Mouse (Mus musculus) stomach, postnatal 0 days (tissue): ENCODE results near the gene Slc44a1. TPM values are rescaled to one million over a fixed set of nuclear protein-coding genes. Genes with fewer than 3 reads are reported as not detected.

Source experiments
- ATAC-seq: fragments of 200-750 bp; cut with Nextera tagmentation; 2 replicates; pipeline ENCODE4 v1.8.0; 2017; ENCODE audit not compliant: low FRiP score, low TSS enrichment
- DNase-seq: peaks from one replicate; pipeline ENCODE4 v3.0.0-alpha.2; 2016; ENCODE audit warnings: low spot score
- H3K27ac ChIP-seq: fragments of 300-500 bp; sonication (generic); replicated peaks from 2 replicates; pipeline ENCODE4 v1.5.1; 2014; ENCODE audit warnings: mild to moderate bottlenecking, control low read depth
- H3K27me3 ChIP-seq: fragments of 300-500 bp; sonication (generic); 2 replicates; pipeline ENCODE4 v1.6.1; 2014; ENCODE audit warnings: low read length; ENCODE audit not compliant: control insufficient read depth, insufficient read depth
- H3K36me3 ChIP-seq: fragments of 300-500 bp; sonication (generic); 2 replicates; pipeline ENCODE4 v1.6.1; 2014; ENCODE audit warnings: low read length, mixed read lengths; ENCODE audit not compliant: control insufficient read depth, insufficient read depth
- H3K4me1 ChIP-seq: fragments of 300-500 bp; sonication (generic); replicated peaks from 2 replicates; pipeline ENCODE4 v1.6.1; 2014; ENCODE audit warnings: antibody characterized with exemption; ENCODE audit not compliant: control insufficient read depth, insufficient read depth
- H3K4me2 ChIP-seq: fragments of 300-500 bp; sonication (generic); replicated peaks from 2 replicates; pipeline ENCODE4 v1.6.1; 2014; ENCODE audit warnings: low read depth, mild to moderate bottlenecking, control low read depth, moderate library complexity
- H3K4me3 ChIP-seq: fragments of 300-500 bp; sonication (generic); 2 replicates; pipeline ENCODE4 v1.5.1; 2014; ENCODE audit warnings: low read depth, low read length, control low read depth
- H3K9ac ChIP-seq: fragments of 300-500 bp; sonication (generic); 2 replicates; pipeline ENCODE4 v1.6.1; 2014; ENCODE audit warnings: mild to moderate bottlenecking, low read length, control low read depth, mixed read lengths
- H3K9me3 ChIP-seq: fragments of 300-500 bp; sonication (generic); 2 replicates; pipeline ENCODE4 v1.6.1; 2016; ENCODE audit warnings: low read length; ENCODE audit not compliant: control insufficient read depth
- CTCF ChIP-seq: IDR thresholded peaks from 2 replicates; pipeline ENCODE4 v1.5.1; 2016; ENCODE audit warnings: antibody characterized with exemption, low read depth, mild to moderate bottlenecking, moderate library complexity
- EP300 ChIP-seq: optimal IDR thresholded peaks from 2 replicates; pipeline ENCODE3; 2016; ENCODE audit warnings: antibody characterized with exemption
- WGBS: fragments of 180-500 bp; shearing (Covaris S2); extraction: QIAGEN DNeasy Blood & Tissue Kit; methylation state at CpG from one replicate; pipeline ENCODE4 v1.1.7; 2014; 5-methylcytosine and 5-hydroxymethylcytosine counted together
- polyA plus RNA-seq: library from polyadenylated mRNA; unstranded; fragments of >200 nt; fragmentation: Nextera tagmentation; extraction: Ambion mirVana; gene quantifications from 2 replicates; pipeline ENCODE4 v1.2.1, GENCODE M21; 2015

Slc44a1 gene
- polyA plus RNA-seq, 1 experiment from 2014 or later = 31.9 TPM

DNA sequence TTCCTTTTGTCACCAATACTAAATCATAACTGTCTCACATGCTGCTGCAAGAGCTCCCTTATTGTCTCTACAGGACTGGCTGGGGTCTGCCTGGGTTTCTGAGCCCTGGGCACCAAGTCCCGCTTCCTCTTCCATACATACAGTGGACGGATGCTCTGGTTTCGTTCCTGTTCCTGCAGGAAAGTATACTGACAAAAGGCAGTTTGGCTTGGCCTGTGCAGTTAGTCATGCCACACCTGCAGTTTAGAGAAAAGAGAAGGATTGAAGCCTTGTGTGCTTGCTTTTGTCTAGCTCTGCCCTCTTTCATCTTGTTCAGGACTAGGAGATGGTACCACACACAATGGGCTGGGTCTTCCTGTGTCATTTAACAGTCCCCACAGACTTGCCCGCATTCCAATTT is 149.3 kb downstream of the Slc44a1 start:
- no peak for DNase-seq
- H3K4me1 ChIP-seq = no peaks in the 10 kb centered on the region
- no peaks in the 10 kb centered on the region for H3K9me3 ChIP-seq
- H3K27me3 ChIP-seq = no peaks in the 10 kb centered on the region
- no peak overlapping the region for H3K4me3 ChIP-seq
- H3K9ac ChIP-seq = no peak overlapping the region
- no peaks in the 10 kb centered on the region for H3K36me3 ChIP-seq
- WGBS = 73% methylated on average over 4 of the region's 4 CpGs
- H3K4me2 ChIP-seq = no peak overlapping the region
- ATAC-seq = no peak
- no peak overlapping the region for H3K27ac ChIP-seq
- no peak for TF ChIP-seq CTCF
- TF ChIP-seq EP300 = no peak

- ATAC-seq = no peak
These were observed 149.9 kb downstream of the Slc44a1 start for GRCm38 (mm10) chr4:53590163-53590562.

DNA sequence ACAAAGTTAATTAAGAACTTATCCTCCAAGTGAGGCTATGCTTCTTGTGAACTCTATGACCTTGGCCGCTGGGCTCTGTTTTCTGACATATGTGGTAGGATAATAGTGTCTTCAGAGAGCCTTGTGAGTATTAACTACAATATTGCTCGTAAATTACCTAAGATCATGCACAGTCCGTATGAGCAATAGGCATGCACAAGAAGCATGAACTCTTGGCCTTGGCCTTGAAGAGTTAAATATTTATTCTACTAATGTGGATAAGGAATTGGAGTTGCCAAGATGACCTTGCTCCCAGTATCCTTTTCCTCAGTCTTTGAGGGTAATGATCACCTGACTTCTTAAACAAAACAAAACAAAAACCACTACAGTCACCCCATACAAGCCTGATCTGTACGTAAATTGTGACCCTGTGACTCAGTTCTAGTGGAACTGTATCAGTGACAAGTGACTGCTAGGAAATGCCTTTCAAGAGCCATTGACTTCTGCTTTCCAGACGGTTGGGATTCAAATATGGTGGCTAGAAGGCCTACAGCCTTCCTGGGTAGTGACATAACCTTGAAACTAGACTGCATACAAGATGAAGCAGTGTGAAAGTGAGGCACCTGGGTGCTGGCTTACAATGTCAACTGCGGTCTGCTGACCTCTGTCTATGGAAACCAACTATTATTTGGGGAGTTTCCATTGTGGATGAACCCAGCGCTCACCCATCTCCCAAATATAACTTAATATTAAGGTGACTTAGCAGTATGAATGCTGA is 150.7 kb downstream of the Slc44a1 start:
- no peak overlapping the region for H3K4me3 ChIP-seq
- TF ChIP-seq EP300 = no peak
- no peak for TF ChIP-seq CTCF
- H3K36me3 ChIP-seq = no peaks in the 10 kb centered on the region
- no peak overlapping the region for H3K9ac ChIP-seq
- 74% methylated on average over 7 of the region's 7 CpGs for WGBS
- no peaks in the 10 kb centered on the region for H3K9me3 ChIP-seq
- H3K27ac ChIP-seq = no peak overlapping the region
- H3K4me1 ChIP-seq = no peaks in the 10 kb centered on the region
- H3K27me3 ChIP-seq = no peaks in the 10 kb centered on the region
- DNase-seq = no peak
- H3K4me2 ChIP-seq = no peak overlapping the region
- peak; percentile 53 for ATAC-seq

More at GRCm38 (mm10) chr4:53590163-53590562, 149.9 kb downstream of the Slc44a1 start:
- no peak overlapping the region for H3K9ac ChIP-seq
- H3K4me1 ChIP-seq = no peaks in the 10 kb centered on the region
- no peak overlapping the region for H3K4me2 ChIP-seq
- no peaks in the 10 kb centered on the region for H3K9me3 ChIP-seq
- no peaks in the 10 kb centered on the region for H3K36me3 ChIP-seq
- DNase-seq = peak; percentile 22
- no peak for TF ChIP-seq EP300
- TF ChIP-seq CTCF = no peak
- H3K4me3 ChIP-seq = no peak overlapping the region
- no peaks in the 10 kb centered on the region for H3K27me3 ChIP-seq
- no peak overlapping the region for H3K27ac ChIP-seq
- WGBS = 46% methylated on average over 4 of the region's 4 CpGs

DNA sequence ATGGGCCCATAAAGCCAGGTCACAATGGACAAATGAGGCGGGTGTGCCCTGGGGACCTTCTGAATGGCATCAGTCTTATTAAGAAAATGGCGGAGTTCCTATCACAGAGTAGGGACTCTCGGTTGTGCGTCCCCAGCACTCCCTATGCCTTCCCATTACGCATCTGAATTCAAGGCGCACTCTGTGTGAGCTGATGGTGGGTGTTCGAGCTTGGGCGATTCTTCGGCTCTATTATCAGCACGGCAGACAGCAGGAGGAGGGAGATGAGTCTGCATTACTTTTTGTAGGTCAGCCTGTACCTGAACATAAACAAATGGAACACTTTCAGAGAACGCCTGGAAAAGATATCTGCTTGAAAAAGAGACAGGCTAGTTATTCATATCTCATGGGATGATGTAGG is 151.3 kb downstream of the Slc44a1 start:
- Histone ChIP-seq H3K9ac (no peak overlapping the region), H3K9me3 (no peaks in the 10 kb centered on the region), H3K4me3 (no peak overlapping the region), H3K36me3 (no peaks in the 10 kb centered on the region), H3K27me3 (no peaks in the 10 kb centered on the region), H3K4me1 (no peaks in the 10 kb centered on the region), H3K27ac (no peak overlapping the region), H3K4me2 (no peak overlapping the region)
- 90% methylated on average over 11 of the region's 11 CpGs for WGBS
- DNase-seq (no peak), ATAC-seq (no peak)
- TF ChIP-seq CTCF = no peak
- no peak for TF ChIP-seq EP300

DNA sequence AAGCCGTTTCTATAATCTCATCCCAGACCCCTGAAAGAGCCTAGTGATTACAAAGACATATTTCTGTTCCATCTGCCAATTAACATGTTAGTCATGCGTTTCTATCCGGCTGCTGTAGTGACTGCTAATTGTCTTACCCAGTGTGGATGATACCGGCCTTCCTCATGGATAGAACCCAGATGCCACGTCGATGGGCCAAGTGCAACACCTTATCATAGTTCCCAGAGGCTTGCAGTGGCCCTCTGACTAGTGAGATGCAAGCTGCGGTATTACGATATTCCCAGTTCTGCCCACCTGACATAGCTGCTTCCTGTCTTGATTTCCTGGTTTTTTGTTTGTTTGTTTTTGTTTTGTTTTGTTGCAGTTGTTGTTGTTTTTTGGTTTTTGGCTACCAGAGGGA is 151.7 kb downstream of the Slc44a1 start:
- Histone ChIP-seq H3K4me2 (no peak overlapping the region), H3K27ac (peak overlapping the region; percentile 24; the same call in 1 of the 2 replicates), H3K27me3 (no peaks in the 10 kb centered on the region), H3K36me3 (no peaks in the 10 kb centered on the region), H3K9me3 (no peaks in the 10 kb centered on the region), H3K4me1 (no peaks in the 10 kb centered on the region), H3K4me3 (no peak overlapping the region), H3K9ac (no peak overlapping the region)
- DNase-seq = no peak
- no peak for ATAC-seq
- TF ChIP-seq EP300 (no peak), CTCF (no peak)
- 68% methylated on average over 8 of the region's 8 CpGs for WGBS

DNA sequence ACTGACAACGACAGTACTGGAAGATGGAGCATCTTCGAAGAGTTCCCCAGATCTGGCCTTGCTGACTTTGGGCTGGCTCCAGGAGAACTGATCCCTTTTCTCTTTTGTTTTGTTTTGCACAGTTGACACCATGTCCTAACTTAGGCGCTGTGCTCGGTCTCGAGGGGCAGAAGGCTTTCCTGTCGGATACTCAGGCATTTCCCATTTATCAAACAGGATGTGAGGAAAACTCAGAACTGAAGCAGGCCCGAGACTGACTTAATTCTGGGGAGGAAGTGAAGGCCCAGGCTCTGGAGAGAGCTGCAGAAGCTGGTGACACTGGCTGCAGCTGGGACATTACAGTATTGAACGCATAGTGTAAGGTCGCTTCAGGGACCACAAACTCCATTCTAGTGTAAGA is 152.2 kb downstream of the Slc44a1 start:
- Histone ChIP-seq H3K27ac (peak overlapping the region; percentile 24; the same call in 1 of the 2 replicates), H3K4me3 (no peak overlapping the region), H3K4me2 (no peak overlapping the region), H3K27me3 (no peaks in the 10 kb centered on the region), H3K9ac (no peak overlapping the region), H3K36me3 (no peaks in the 10 kb centered on the region), H3K9me3 (no peaks in the 10 kb centered on the region), H3K4me1 (no peaks in the 10 kb centered on the region)
- ATAC-seq (no peak; the same call in 1 of the 2 replicates), DNase-seq (no peak)
- no peak for TF ChIP-seq EP300
- TF ChIP-seq CTCF = no peak
- WGBS = 55% methylated on average over 9 of the region's 9 CpGs
